ENCODE assay signal across 28 mouse cellular contexts in the genomic region with DNA sequence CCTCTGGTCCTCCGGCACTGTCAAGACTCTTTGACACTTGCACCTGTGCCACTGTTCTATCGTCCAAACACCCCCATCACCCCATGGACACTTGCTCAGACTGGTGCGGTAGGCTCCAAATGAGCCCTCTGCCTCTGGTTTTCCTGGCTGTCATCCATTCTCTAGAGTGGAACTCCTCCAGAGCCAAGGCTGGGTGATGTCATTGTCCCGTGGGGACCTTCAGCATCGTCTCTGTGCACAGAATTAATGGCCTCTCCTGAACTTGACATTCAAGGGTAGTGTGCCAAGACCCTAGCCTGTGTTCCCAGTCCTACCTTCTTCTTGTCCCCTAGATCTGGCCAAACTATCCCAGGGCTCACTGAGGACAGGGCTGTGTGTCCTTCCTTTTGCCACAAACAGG.
DNase-seq lines count a peak whose midpoint lies in the region; TF ChIP-seq lines count a peak whose summit lies in the region.
"Had no signal": no experiment of that assay in that cellular context is flagged by ENCODE, and none has a peak within 500 bp of the region (broad histone marks: within the 10 kb centered on the region; RNA-seq: fewer than 3 reads in every experiment).

No protein-coding gene starts in this region.

- peak; percentile 34 for DNase-seq in gastrocnemius, adult 2 months
- DNase-seq in gastrocnemius, postnatal 36 days = no peak
- peak; percentile 22 for DNase-seq in left cerebral cortex, postnatal 4 days
- DNase-seq in left cerebral cortex, adult 2 months (ENCODE audit: extremely low spot score in 1 of 2, low spot score in 2 of 2) = no peak
- DNase-seq in adrenal gland, adult 2 months = peak; percentile 80
- peak; percentile 76 to 80 for DNase-seq in adrenal gland, postnatal 36 days
- DNase-seq in urinary bladder, adult 2 months (ENCODE audit: low spot score) = no peak
- DNase-seq in liver = no peak
- DNase-seq: cerebellum, postnatal 25 days; gastrocnemius, postnatal 25 days; heart, adult 2 months; heart, postnatal 36 days; kidney, adult 11 months; kidney, postnatal 4 days; lung, postnatal 36 days; right cerebral cortex, postnatal 4 days; thymus, adult 18-20 months; thymus, postnatal 25 days had no signal

- no peak overlapping the region for H3K27ac ChIP-seq in gastrocnemius, adult 2 months
- no peak overlapping the region for H3K27ac ChIP-seq in left cerebral cortex, adult 2 months
- H3K27ac ChIP-seq: embryonic facial prominence, embryonic 10.5 days; embryonic facial prominence, embryonic 15.5 days; forebrain, embryonic 13.5 days; heart, adult 2 months; hindbrain, embryonic 13.5 days; kidney, postnatal 0 days; limb, embryonic 12.5 days; lung, embryonic 15.5 days; midbrain, embryonic 13.5 days; neural tube, embryonic 13.5 days; stomach, postnatal 0 days had no signal

- intact Hi-C loops in gastrocnemius, adult 2 months (cut with DNase I) = no loop called here
- intact Hi-C loops in gastrocnemius, postnatal 36 days (cut with DNase I) = no loop called here
- intact Hi-C loops in left cerebral cortex, postnatal 4 days (cut with DNase I) = no loop called here
- intact Hi-C loops in left cerebral cortex, adult 2 months (cut with DNase I) = no loop called here

- H3K4me3 ChIP-seq in gastrocnemius, adult 2 months = no peak overlapping the region
- H3K4me3 ChIP-seq in left cerebral cortex, adult 2 months = no peak overlapping the region
- H3K4me3 ChIP-seq: embryonic facial prominence, embryonic 10.5 days; embryonic facial prominence, embryonic 15.5 days; forebrain, embryonic 13.5 days; heart, adult 2 months; hindbrain, embryonic 13.5 days; limb, embryonic 12.5 days; lung, embryonic 15.5 days; midbrain, embryonic 13.5 days; neural tube, embryonic 13.5 days had no signal

- no peak for TF ChIP-seq CTCF in gastrocnemius, adult 2 months (IDR thresholded peaks at IDR 0.05)
- TF ChIP-seq CTCF in left cerebral cortex, adult 2 months (IDR thresholded peaks at IDR 0.05) = no peak

Comparison
In these comparisons a context has a peak if more than half of its experiments do, and no peak if none do; other contexts are left out.
1. DNase-seq: peak in gastrocnemius, adult 2 months (single experiment), left cerebral cortex, postnatal 4 days (single experiment), adrenal gland, adult 2 months (single experiment) and adrenal gland, postnatal 36 days (2 of 2); none in gastrocnemius, postnatal 36 days (0 of 2), left cerebral cortex, adult 2 months (0 of 2), urinary bladder, adult 2 months (single experiment) and liver (single experiment).